Mouse (Mus musculus): Measurements from ENCODE around the gene Rab8a.

Rab8a gene

GRCm38 (mm10) chr8:72213536-72213935 is 52.5 kb downstream of the Rab8a start, which contains the start of gene Gm11034:
TSS of gene Gm11034 (minus strand) at chr8:72213636.
- DNase-seq, result no peak

GRCm38 (mm10) chr8:72215060-72215459 is 54.1 kb downstream of the Rab8a start:
- DNase-seq, result peak; percentile 42 to 59

DNA sequence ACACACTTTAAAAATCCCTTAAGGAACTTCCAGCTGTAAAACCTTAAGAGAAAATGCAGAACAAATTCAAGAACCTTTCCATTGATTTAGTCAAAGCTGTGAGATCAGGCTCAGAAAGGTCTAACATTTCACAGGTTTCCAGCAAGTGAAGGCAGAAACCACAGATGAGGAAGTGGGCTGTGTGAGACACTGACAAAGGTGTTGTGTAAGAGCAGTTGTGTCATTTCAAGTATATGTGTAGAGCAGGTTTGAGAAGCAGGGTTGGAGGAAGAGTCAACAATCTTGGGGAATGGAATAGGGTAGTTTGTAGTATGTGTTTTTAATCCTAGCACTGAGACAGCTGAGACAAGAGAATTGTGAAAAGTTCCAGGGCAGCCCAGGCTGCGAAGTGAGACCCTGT is 54.9 kb downstream of the Rab8a start:
- DNase-seq, result peak in 1 of 2 experiments; percentile 20

DNA sequence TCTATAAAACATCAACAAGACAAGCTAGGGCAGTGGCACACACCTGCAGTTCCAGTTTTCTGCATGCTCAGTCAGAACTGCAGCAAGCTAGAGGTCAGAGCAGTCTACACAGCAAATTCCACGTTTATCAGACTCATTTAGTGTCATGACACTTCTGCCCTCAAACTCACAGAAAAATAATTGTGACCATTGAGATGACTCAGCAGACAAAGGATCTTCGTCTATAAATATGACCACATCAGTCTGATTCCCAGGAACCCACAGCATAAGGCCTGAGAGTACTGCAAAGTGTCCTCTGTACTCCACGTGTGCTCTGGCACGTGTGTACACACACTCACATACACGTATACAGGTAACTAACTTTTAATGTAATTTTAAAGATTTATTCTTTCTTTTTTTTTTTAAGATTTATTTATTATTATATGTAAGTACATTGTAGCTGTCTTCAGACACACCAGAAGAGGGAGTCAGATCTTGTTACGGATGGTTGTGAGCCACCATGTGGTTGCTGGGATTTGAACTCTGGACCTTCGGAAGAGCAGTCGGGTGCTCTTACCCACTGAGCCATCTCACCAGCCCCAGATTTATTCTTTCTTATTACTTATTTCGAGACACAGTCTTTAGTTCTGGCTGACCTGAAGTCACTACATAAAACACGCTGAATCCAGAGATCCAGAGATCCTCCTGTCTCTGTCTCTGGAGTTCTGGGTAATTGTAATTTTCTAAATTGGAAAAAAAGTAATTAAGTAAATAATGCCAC is 58.0 kb downstream of the Rab8a start:
- DNase-seq, result no peak

- peak; percentile 92 to 95 for DNase-seq
These were observed 58.8 kb downstream of the Rab8a start, which contains the start of gene Fam32a for GRCm38 (mm10) chr8:72219541-72220363. TSS of gene Fam32a (plus strand) at chr8:72219730.

- no peak for DNase-seq
These were observed 59.8 kb downstream of the Rab8a start for GRCm38 (mm10) chr8:72220758-72221157.

DNA sequence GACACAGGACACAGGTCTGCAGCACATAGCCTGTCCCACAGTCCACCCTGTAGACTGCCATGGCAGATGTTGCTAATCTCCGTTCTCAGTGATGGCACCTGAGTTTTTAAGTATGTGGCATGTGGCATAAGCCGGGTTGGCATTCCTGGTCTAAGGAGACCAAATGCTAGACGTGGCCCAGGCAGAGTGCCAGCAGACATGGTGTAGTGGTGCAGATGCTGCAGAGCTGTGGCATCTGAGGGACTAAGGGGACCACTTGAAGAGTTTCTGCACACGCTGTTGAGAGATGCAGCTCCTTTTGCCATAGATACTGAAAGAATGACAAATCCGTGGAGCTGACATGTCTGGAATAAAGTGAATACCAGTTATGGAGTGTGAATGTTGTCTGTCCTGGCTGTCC is 61.7 kb downstream of the Rab8a start:
- DNase-seq, result no peak
